Mouse (Mus musculus) heart, embryonic 15.5 days (tissue): ENCODE measurements at regions not wholly inside any gene's neighbourhood (a gene's known extent, or its start where the extent isn't known, plus 50 kb on each side); places are given as distances from the start of the nearest gene placed in this dataset.

Experiments
- ATAC-seq: fragments of 200-750 bp; cut with Nextera tagmentation; replicated peaks from 2 replicates; pipeline ENCODE4 v1.8.0; 2017; ENCODE audit warnings: low read depth, moderate TSS enrichment; ENCODE audit not compliant: insufficient number of reproducible peaks, insufficient read depth, low FRiP score
- H3K27ac ChIP-seq: fragments of 300-500 bp; sonication (generic); 2 replicates; pipeline ENCODE4 v1.5.1; 2015; ENCODE audit warnings: mild to moderate bottlenecking, inconsistent platforms
- H3K27me3 ChIP-seq: fragments of 300-500 bp; sonication (generic); 2 replicates; pipeline ENCODE4 v1.6.1; 2015; ENCODE audit warnings: inconsistent platforms
- H3K36me3 ChIP-seq: fragments of 300-500 bp; sonication (generic); 2 replicates; pipeline ENCODE4 v1.6.1; 2015; ENCODE audit warnings: mild to moderate bottlenecking, inconsistent platforms
- H3K4me1 ChIP-seq: fragments of 300-500 bp; sonication (generic); replicated peaks from 2 replicates; pipeline ENCODE4 v1.6.1; 2015; ENCODE audit warnings: inconsistent platforms
- H3K4me2 ChIP-seq: fragments of 300-500 bp; sonication (generic); 2 replicates; pipeline ENCODE4 v1.6.1; 2015; ENCODE audit warnings: inconsistent platforms, mild to moderate bottlenecking, moderate library complexity
- H3K4me3 ChIP-seq: fragments of 300-500 bp; sonication (generic); 2 replicates; pipeline ENCODE4 v1.5.1; 2015; ENCODE audit warnings: mild to moderate bottlenecking, inconsistent platforms
- H3K9ac ChIP-seq: fragments of 300-500 bp; sonication (generic); 2 replicates; pipeline ENCODE4 v1.6.1; 2015; ENCODE audit warnings: mild to moderate bottlenecking, inconsistent platforms
- H3K9me3 ChIP-seq: fragments of 300-500 bp; sonication (generic); replicated peaks from 2 replicates; pipeline ENCODE4 v1.6.1; 2016; ENCODE audit warnings: inconsistent platforms
- WGBS: fragments of 180-500 bp; shearing (Covaris S2); methylation state at CpG from one replicate; pipeline ENCODE4 v1.1.7; 2015; ENCODE audit warnings: mixed read lengths; 5-methylcytosine and 5-hydroxymethylcytosine counted together

GRCm38 (mm10) chr5:125843259-125843658, 311.7 kb downstream of the Tmem132b start:
- Histone ChIP-seq H3K4me3 (no peak overlapping the region), H3K27ac (no peak overlapping the region), H3K36me3 (no peaks in the 10 kb centered on the region), H3K9ac (no peak overlapping the region), H3K4me2 (no peak overlapping the region), H3K4me1 (no peaks in the 10 kb centered on the region), H3K9me3 (0 out of 2 replicates have a peak, but pooled peaks cover 4% of the 10 kb centered on the region), H3K27me3 (no peaks in the 10 kb centered on the region)
- WGBS: 57% methylated on average over 6 of the region's 6 CpGs
- ATAC-seq: no peak

DNA sequence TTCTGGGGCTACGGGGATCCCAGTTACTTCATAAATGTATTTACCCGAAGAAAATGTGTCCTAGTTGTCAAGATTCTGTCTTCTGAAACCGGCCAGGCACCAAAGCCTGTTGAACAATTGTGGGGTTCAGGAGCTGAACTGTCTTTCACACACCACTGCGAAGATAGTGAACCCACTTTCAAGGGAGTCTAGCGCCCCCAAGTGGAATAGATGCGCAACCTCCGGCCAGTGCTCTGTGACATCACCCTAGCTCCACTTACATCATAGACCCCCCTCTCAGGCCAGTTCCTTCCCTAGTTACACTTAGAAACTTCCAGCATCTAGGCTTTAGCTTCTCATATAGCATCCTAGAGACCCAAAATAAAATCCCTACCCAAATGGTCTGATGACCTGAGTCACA, 318.1 kb downstream of the Tmem132b start:
- Histone ChIP-seq H3K4me3 (no peak overlapping the region), H3K27me3 (no peaks in the 10 kb centered on the region), H3K27ac (no peak overlapping the region), H3K9ac (no peak overlapping the region), H3K4me1 (no peaks in the 10 kb centered on the region), H3K9me3 (0 out of 2 replicates have a peak, but pooled peaks cover 4% of the 10 kb centered on the region), H3K36me3 (no peaks in the 10 kb centered on the region), H3K4me2 (no peak overlapping the region)
- ATAC-seq: no peak
- 84% methylated on average over 7 of the region's 7 CpGs for WGBS

- Histone ChIP-seq H3K4me3 (no peak overlapping the region), H3K4me1 (no peaks in the 10 kb centered on the region), H3K9me3 (no peaks in the 10 kb centered on the region), H3K27me3 (no peaks in the 10 kb centered on the region), H3K9ac (no peak overlapping the region), H3K27ac (no peak overlapping the region), H3K36me3 (no peaks in the 10 kb centered on the region), H3K4me2 (no peak overlapping the region)
- ATAC-seq: no peak
- WGBS: 71% methylated on average over 9 of the region's 9 CpGs
Observed at GRCm38 (mm10) chr5:125876296-125876695, 344.7 kb downstream of the Tmem132b start.

DNA sequence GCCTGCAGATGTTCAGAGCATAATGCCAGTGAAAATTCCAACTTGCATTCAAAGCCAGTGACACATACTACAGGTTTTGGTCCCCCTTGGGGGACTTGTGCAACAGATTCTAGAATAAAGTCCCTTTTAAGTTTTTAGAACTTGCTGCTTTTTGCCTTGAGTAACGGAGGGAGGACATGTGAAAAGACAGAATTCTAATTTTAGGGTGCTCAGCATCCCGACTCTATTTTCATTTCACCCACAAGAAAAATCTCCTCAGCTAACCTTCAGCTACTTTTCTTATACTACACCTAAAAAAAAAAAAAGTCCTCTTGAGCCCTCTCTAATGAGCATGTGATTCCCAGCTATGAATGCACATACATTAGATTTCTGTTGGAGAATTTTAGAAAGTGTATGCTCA, 357.3 kb downstream of the Tmem132b start:
- H3K4me2 ChIP-seq: no peak overlapping the region
- H3K27me3 ChIP-seq: no peaks in the 10 kb centered on the region
- no peak overlapping the region for H3K4me3 ChIP-seq
- no peaks in the 10 kb centered on the region for H3K4me1 ChIP-seq
- no peak for ATAC-seq
- no peak overlapping the region for H3K27ac ChIP-seq
- no peak overlapping the region for H3K9ac ChIP-seq
- WGBS: 73% methylated on average over 2 of the region's 2 CpGs
- H3K36me3 ChIP-seq: no peaks in the 10 kb centered on the region
- H3K9me3 ChIP-seq: no peaks in the 10 kb centered on the region; the same call in 1 of the 2 replicates

DNA sequence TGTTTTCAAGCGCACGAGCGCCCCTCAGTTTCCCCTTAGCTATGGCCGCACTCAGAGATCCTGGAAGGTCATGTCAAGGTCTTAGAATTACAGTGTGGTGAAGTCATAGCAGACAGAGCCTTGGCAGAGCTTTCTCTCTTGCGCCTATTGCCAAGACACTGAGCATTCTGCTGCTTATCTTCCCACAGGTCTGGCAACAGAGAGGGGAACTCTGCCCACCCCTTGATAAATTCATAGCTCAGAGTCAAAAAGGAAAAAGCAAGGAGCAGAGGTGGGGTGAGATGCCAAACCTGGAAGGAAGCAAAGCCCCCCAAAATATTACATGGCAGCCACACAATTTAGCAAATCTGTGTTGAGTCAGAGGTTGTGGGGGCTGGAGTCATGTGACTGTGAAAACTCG, 362.3 kb downstream of the Tmem132b start:
- no peak for ATAC-seq
- WGBS: 70% methylated on average over 6 of the region's 6 CpGs
- H3K4me3 ChIP-seq: no peak overlapping the region
- H3K4me1 ChIP-seq: no peaks in the 10 kb centered on the region
- H3K4me2 ChIP-seq: no peak overlapping the region
- no peaks in the 10 kb centered on the region for H3K9me3 ChIP-seq
- no peaks in the 10 kb centered on the region for H3K27me3 ChIP-seq
- H3K36me3 ChIP-seq: no peaks in the 10 kb centered on the region
- H3K9ac ChIP-seq: no peak overlapping the region
- H3K27ac ChIP-seq: no peak overlapping the region

- 75% methylated on average over 4 of the region's 4 CpGs for WGBS
Observed at GRCm38 (mm10) chr5:125902038-125902437, 370.5 kb downstream of the Tmem132b start.

GRCm38 (mm10) chr5:125904426-125904825, 372.9 kb downstream of the Tmem132b start:
- no peak overlapping the region for H3K4me3 ChIP-seq
- no peak overlapping the region for H3K27ac ChIP-seq
- no peaks in the 10 kb centered on the region; the same call in 1 of the 2 replicates for H3K9me3 ChIP-seq
- no peak overlapping the region for H3K4me2 ChIP-seq
- H3K4me1 ChIP-seq: no peaks in the 10 kb centered on the region
- 73% methylated on average over 5 of the region's 5 CpGs for WGBS
- ATAC-seq: no peak
- no peaks in the 10 kb centered on the region for H3K27me3 ChIP-seq
- no peaks in the 10 kb centered on the region for H3K36me3 ChIP-seq
- no peak overlapping the region for H3K9ac ChIP-seq

More at GRCm38 (mm10) chr5:125902038-125902437, 370.5 kb downstream of the Tmem132b start:
- Histone ChIP-seq H3K4me3 (no peak overlapping the region), H3K27ac (no peak overlapping the region), H3K4me2 (no peak overlapping the region), H3K9me3 (no peaks in the 10 kb centered on the region; the same call in 1 of the 2 replicates), H3K36me3 (no peaks in the 10 kb centered on the region), H3K27me3 (no peaks in the 10 kb centered on the region), H3K9ac (no peak overlapping the region), H3K4me1 (no peaks in the 10 kb centered on the region)
- ATAC-seq: no peak

GRCm38 (mm10) chr5:125907332-125907731, 375.8 kb downstream of the Tmem132b start:
- 76% methylated on average over 4 of the region's 4 CpGs for WGBS
- Histone ChIP-seq H3K4me1 (no peaks in the 10 kb centered on the region), H3K27ac (no peak overlapping the region), H3K36me3 (no peaks in the 10 kb centered on the region), H3K4me3 (no peak overlapping the region), H3K27me3 (no peaks in the 10 kb centered on the region), H3K9me3 (no peaks in the 10 kb centered on the region; the same call in 1 of the 2 replicates), H3K9ac (no peak overlapping the region), H3K4me2 (no peak overlapping the region)
- ATAC-seq: no peak

DNA sequence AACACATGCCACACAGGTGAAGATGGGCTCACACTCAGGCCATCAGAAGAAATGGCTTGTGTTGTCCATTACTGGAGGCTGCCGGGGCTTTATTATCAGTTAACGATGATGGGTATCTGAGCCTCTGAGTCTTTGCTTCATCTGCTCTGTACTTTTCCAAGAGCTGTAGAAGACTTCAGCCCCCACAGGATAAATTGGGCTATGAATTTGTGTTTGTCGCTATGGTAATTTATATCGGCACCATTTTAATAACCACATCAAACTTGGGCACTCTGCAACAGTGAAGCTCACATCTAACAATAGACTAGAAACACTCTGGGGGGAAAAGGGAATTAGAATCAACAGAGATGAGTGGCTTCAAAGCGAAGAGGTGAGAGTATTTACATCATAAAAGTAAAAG, 376.3 kb downstream of the Tmem132b start:
- Histone ChIP-seq H3K4me2 (no peak overlapping the region), H3K9me3 (no peaks in the 10 kb centered on the region), H3K9ac (no peak overlapping the region), H3K27me3 (no peaks in the 10 kb centered on the region), H3K27ac (no peak overlapping the region), H3K4me1 (no peaks in the 10 kb centered on the region), H3K4me3 (no peak overlapping the region), H3K36me3 (no peaks in the 10 kb centered on the region)
- ATAC-seq: no peak
- 88% methylated on average over 5 of the region's 5 CpGs for WGBS

DNA sequence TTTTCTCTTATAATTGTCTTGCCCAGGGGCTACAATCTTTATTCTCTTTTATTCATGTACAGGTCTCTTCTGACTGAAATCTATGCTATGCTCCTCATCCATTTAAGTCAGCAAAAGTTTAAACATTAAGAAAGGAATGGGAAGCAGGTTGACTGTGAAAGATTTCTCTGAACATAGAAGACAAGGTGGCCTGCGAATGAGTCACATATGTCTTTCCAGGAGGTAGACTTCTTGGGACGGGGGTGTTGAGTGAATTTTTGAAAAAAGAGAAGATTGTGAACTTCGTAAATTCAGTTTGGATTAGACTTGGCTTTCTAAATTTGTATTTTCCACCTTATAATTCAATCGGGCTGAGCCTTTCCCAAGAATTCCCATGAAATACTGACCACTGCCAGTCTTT, 384.3 kb downstream of the Tmem132b start:
- H3K4me2 ChIP-seq: no peak overlapping the region
- H3K4me3 ChIP-seq: no peak overlapping the region
- H3K27ac ChIP-seq: no peak overlapping the region
- ATAC-seq: no peak
- H3K9ac ChIP-seq: no peak overlapping the region
- no peaks in the 10 kb centered on the region for H3K4me1 ChIP-seq
- H3K36me3 ChIP-seq: no peaks in the 10 kb centered on the region
- WGBS: 75% methylated on average over 4 of the region's 4 CpGs
- peaks cover 6% of the 10 kb centered on the region; the same call in 1 of the 2 replicates for H3K9me3 ChIP-seq
- no peaks in the 10 kb centered on the region for H3K27me3 ChIP-seq

GRCm38 (mm10) chr5:125920965-125921364, 389.4 kb downstream of the Tmem132b start:
- Histone ChIP-seq H3K27ac (no peak overlapping the region), H3K36me3 (no peaks in the 10 kb centered on the region), H3K9me3 (peaks cover 6% of the 10 kb centered on the region; the same call in 1 of the 2 replicates), H3K27me3 (no peaks in the 10 kb centered on the region), H3K4me2 (no peak overlapping the region), H3K9ac (no peak overlapping the region), H3K4me3 (no peak overlapping the region), H3K4me1 (no peaks in the 10 kb centered on the region)
- no peak for ATAC-seq
- 28% methylated on average over 11 of the region's 11 CpGs for WGBS

DNA sequence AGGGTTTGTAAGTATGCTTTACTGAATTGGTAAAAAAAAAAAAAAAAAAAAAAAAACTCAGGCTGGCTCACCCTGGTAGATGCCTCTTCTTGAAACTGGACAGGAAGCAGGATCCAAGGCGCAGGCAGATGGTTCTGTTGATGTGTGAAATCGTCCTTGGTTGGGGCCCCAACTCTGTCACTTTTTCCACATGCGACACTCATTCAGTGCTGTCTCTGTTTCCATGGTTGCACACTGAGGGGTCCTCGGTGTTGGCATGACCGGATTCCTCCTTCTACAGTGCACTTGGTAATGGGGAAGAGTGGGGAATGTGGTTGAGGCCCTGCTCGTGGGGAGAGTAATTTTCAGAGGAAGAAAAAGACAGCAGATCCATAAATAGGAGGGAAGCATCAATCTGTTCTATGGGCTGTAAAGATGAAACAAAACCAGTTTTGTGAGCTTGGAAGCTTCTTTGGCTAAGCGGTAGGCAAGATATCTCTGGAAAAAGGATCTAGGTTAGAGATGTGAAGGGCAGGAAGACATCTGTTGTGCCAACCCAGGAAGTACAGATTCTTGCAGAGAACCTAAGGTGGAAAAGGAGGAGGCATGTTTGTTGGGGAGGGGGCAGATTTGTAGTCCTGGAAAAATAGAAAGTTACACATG, 394.4 kb downstream of the Tmem132b start:
- Histone ChIP-seq H3K4me1 (no peaks in the 10 kb centered on the region), H3K27ac (no peak overlapping the region), H3K4me3 (no peak overlapping the region), H3K9ac (no peak overlapping the region), H3K36me3 (no peaks in the 10 kb centered on the region), H3K4me2 (no peak overlapping the region), H3K9me3 (no peaks in the 10 kb centered on the region), H3K27me3 (no peaks in the 10 kb centered on the region)
- ATAC-seq: no peak
- 68% methylated on average over 7 of the region's 7 CpGs for WGBS
